Mouse (Mus musculus) E14TG2a.4 (cell line): ENCODE data around the gene Cd82.

ENCODE experiments used
- H3K27me3 ChIP-seq: 2 replicates; pipeline ENCODE4 v1.6.1; 2014; ENCODE audit warnings: low read length, control low read depth; ENCODE audit not compliant: insufficient read depth
- H3K36me3 ChIP-seq: 2 replicates; pipeline ENCODE4 v1.6.1; 2014; ENCODE audit warnings: low read length, control low read depth; ENCODE audit not compliant: insufficient read depth
- H3K4me1 ChIP-seq: replicated peaks from 2 replicates; pipeline ENCODE4 v1.6.1; 2014; ENCODE audit warnings: low read depth, low read length, control low read depth
- H3K4me3 ChIP-seq: replicated peaks from 2 replicates; pipeline ENCODE4 v1.5.1; 2014; ENCODE audit warnings: mild to moderate bottlenecking, low read length
- H3K9me3 ChIP-seq: 2 replicates; pipeline ENCODE4 v1.6.1; 2014; ENCODE audit warnings: low read length, control low read depth
- CTCF ChIP-seq: conservative IDR thresholded peaks from 2 replicates; pipeline ENCODE4 v1.5.1; 2014; ENCODE audit warnings: low read length
- NANOG ChIP-seq: IDR thresholded peaks from 2 replicates; pipeline ENCODE4 v1.6.1; 2014; ENCODE audit warnings: borderline replicate concordance, low read length, mixed read lengths
- POU5F1 ChIP-seq: IDR thresholded peaks from 2 replicates; pipeline ENCODE4 v1.6.1; 2014; ENCODE audit warnings: low read length, borderline replicate concordance

Cd82 gene

DNA sequence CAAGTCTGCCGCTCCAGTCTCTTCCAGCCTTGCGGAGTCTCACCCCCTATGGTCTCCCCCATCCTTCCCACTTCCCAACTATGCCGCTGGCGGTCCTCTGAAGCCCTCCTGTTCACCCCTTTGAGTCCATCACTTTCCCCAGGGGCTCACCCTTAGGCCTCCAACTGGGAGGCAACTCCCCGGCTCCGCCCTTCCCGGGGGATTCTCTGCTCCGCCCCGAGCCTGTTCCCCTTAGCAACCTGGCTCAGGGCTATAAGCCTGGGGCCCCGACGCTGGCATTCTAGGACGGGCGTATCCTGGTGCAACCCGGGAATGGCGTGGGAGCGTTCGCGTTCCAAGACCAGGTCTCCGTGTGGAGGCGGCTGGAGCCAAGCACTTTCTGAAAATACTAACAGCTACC lies at the start of gene Cd82:
Gene Cd82, minus strand, starts transcription at position 381 of the 400 bp plus-strand sequence.
- Histone ChIP-seq H3K4me1 (peaks cover 33% of the 10 kb centered on the region), H3K9me3 (peaks cover 7% of the 10 kb centered on the region; the same call in 1 of the 2 replicates), H3K27me3 (peaks cover 73% of the 10 kb centered on the region), H3K36me3 (no peaks in the 10 kb centered on the region), H3K4me3 (peak within 1 kb of the TSS; percentile 81)
- TF ChIP-seq CTCF (no peak), NANOG (no peak), POU5F1 (no peak)

DNA sequence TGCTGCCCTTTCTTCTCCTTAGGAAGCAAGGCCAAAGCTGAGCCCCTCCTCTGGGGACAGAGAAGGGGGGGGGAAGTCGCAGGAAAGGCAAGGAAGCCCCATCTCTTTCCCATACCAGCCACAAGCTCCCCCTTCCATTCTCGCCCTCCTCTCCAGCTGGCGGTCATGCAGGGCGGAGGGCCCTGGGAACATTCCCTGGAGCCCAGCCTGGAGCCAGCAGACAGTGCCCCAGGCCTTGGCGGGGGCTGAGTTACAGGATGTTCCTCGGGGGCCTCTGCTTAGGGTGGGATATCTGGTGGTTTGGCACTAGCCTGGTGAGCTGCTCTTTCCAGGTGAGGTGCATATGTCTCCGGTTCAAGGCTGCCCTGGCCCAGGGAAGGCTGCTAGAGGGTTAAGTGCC lies 49.2 kb upstream of the Cd82 start:
- Histone ChIP-seq H3K4me1 (0 out of 2 replicates have a peak, but pooled peaks cover 3% of the 10 kb centered on the region), H3K27me3 (no peaks in the 10 kb centered on the region; the same call in 1 of the 2 replicates), H3K36me3 (no peaks in the 10 kb centered on the region), H3K4me3 (no peak overlapping the region), H3K9me3 (no peaks in the 10 kb centered on the region)
- TF ChIP-seq CTCF = no peak
- no peak for TF ChIP-seq POU5F1
- no peak for TF ChIP-seq NANOG

DNA sequence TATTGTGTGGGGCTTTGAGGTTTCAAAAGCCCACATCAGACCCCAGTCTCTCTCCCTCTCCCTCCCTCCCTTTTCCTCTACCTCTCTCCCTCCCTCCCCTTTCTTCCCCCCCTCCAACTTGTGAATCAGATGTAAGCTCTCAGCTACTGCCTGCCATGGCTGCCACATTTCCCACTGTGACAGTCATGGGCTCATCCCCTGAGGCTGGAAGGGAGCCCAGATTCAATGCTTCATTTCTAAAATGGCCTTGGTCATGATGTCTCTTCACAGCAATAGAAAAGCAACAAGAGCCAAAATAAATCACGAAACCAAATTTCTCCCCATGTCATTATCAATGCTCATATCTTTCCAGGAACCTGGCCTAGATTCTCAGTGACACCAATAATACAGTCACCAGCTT lies 47.9 kb upstream of the Cd82 start:
- H3K9me3 ChIP-seq = no peaks in the 10 kb centered on the region
- TF ChIP-seq POU5F1 (no peak), NANOG (no peak), CTCF (no peak)
- H3K4me3 ChIP-seq = no peak overlapping the region
- 0 out of 2 replicates have a peak, but pooled peaks cover 3% of the 10 kb centered on the region for H3K4me1 ChIP-seq
- peaks cover under 1% of the 10 kb centered on the region; the same call in 1 of the 2 replicates for H3K27me3 ChIP-seq
- H3K36me3 ChIP-seq = no peaks in the 10 kb centered on the region

DNA sequence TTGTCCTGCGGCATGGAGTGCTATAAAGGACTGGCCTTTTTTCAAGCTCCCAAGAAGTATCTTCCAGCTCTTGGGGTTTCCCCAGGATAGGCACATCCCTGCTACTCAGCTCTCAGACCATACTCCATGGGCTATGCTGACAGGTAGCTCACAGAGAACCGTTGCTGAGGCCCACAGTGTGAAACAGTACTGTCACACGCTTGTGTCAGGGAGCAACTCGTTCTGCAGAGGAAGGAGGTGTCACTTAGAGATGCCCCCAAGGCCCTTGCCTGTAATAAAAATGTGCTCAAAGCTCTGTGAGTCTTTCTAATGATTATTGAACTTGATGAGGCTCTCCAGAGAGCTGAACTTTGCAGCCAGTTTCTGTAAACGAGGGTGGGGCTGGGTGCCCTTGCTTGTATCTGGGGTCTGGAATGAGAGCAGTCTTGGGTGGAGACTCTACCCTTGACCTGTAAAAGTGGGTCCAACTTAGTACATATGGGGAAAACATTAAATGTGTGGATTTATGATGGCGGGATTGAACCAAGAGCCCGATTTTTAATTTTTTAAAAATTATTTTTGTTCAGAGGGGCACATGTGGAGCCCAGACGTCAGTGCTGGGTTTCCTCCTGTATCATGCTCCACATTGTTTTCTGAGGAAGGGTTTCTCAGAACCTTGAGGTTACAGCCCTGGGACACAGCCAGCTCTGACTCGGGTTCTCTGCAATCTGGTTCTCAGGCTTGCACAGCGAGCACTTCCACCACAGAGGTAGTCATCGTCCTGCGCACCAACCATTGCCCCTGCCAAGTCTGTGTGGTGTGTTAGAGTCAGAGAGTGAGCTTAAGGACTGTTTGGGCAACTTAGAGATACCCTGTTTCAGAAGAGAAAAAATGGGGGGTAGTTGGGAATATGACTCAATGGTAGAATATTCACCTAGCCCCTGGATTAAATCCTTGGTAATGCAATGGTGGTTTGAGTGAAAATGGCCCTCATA lies 47.1 kb upstream of the Cd82 start:
- TF ChIP-seq POU5F1 (no peak), NANOG (no peak), CTCF (no peak)
- 0 out of 2 replicates have a peak, but pooled peaks cover 3% of the 10 kb centered on the region for H3K4me1 ChIP-seq
- no peak overlapping the region for H3K4me3 ChIP-seq
- H3K27me3 ChIP-seq = peaks cover 2% of the 10 kb centered on the region; the same call in 1 of the 2 replicates
- H3K9me3 ChIP-seq = no peaks in the 10 kb centered on the region
- no peaks in the 10 kb centered on the region for H3K36me3 ChIP-seq

GRCm38 (mm10) chr2:93505091-93505490 lies 42.2 kb upstream of the Cd82 start:
- H3K36me3 ChIP-seq = no peaks in the 10 kb centered on the region
- no peak for TF ChIP-seq NANOG
- no peak for TF ChIP-seq POU5F1
- no peak for TF ChIP-seq CTCF
- no peaks in the 10 kb centered on the region for H3K4me1 ChIP-seq
- H3K4me3 ChIP-seq = no peak overlapping the region
- 0 out of 2 replicates have a peak, but pooled peaks cover 2% of the 10 kb centered on the region for H3K27me3 ChIP-seq
- no peaks in the 10 kb centered on the region for H3K9me3 ChIP-seq

- no peak for TF ChIP-seq CTCF
- TF ChIP-seq NANOG = no peak
- TF ChIP-seq POU5F1 = no peak
- Histone ChIP-seq H3K4me3 (no peak overlapping the region), H3K9me3 (0 out of 2 replicates have a peak, but pooled peaks cover 9% of the 10 kb centered on the region), H3K36me3 (no peaks in the 10 kb centered on the region), H3K4me1 (no peaks in the 10 kb centered on the region), H3K27me3 (0 out of 2 replicates have a peak, but pooled peaks cover 2% of the 10 kb centered on the region)
These were observed 40.4 kb upstream of the Cd82 start for GRCm38 (mm10) chr2:93503353-93503752.

DNA sequence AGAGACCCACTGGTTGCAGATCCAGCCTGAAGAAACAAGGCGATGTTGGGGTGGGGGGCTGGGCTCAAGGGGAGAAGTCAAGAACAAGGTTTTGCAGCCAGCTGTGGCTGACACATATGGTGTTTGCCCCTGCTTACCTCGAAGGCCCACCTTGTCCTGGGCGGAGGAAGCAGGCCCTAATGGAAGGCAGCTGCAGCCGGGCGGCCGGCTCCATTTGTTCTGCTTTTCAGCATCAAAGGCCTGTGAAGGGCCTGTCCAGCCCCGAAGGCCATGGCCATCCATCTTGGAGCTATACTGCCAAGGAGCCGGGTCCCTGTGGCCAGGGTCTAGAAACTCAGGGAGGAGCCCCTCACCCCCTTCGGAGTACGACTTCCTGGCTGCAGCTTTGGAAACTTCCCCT lies 38.4 kb upstream of the Cd82 start:
- Histone ChIP-seq H3K36me3 (no peaks in the 10 kb centered on the region), H3K4me1 (no peaks in the 10 kb centered on the region), H3K4me3 (no peak overlapping the region), H3K27me3 (0 out of 2 replicates have a peak, but pooled peaks cover 2% of the 10 kb centered on the region), H3K9me3 (0 out of 2 replicates have a peak, but pooled peaks cover 9% of the 10 kb centered on the region)
- TF ChIP-seq POU5F1 = no peak
- no peak for TF ChIP-seq CTCF

DNA sequence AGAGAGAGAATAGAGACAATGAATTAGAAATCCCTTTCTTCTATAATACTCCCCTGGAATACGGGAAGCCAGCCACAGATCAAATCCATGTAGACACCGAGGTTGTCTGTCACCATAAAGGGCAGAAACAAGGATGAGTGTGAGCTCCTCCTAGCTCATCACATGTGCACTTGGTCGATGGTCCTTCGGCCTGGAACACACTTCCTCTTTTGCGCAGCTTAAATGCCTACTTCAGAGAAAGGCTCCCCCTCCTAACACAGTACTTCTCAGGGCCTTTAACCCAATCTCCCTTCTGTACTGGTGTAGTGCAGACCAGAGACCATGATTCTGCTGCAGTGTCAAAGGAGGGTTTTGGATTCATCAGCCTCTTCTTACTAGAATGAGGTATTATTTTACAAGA lies 34.3 kb upstream of the Cd82 start:
- Histone ChIP-seq H3K4me3 (no peak overlapping the region), H3K9me3 (0 out of 2 replicates have a peak, but pooled peaks cover 9% of the 10 kb centered on the region), H3K27me3 (no peaks in the 10 kb centered on the region), H3K36me3 (no peaks in the 10 kb centered on the region), H3K4me1 (no peaks in the 10 kb centered on the region)
- TF ChIP-seq POU5F1 (no peak), NANOG (no peak), CTCF (no peak)

- H3K36me3 ChIP-seq = no peaks in the 10 kb centered on the region
- no peak for TF ChIP-seq NANOG
- no peak for TF ChIP-seq POU5F1
- TF ChIP-seq CTCF = no peak
- H3K9me3 ChIP-seq = 0 out of 2 replicates have a peak, but pooled peaks cover 9% of the 10 kb centered on the region
These were observed 32.2 kb upstream of the Cd82 start for GRCm38 (mm10) chr2:93495170-93495569.

More at GRCm38 (mm10) chr2:93495170-93495569, 32.2 kb upstream of the Cd82 start:
- H3K27me3 ChIP-seq = peaks cover 3% of the 10 kb centered on the region; the same call in 1 of the 2 replicates
- H3K4me3 ChIP-seq = no peak overlapping the region
- H3K4me1 ChIP-seq = no peaks in the 10 kb centered on the region
